Mouse (Mus musculus): ENCODE measurements at regions not wholly inside any gene's neighbourhood (a gene's known extent, or its start where the extent isn't known, plus 50 kb on each side); places are given as distances from the start of the nearest gene placed in this dataset.

DNA sequence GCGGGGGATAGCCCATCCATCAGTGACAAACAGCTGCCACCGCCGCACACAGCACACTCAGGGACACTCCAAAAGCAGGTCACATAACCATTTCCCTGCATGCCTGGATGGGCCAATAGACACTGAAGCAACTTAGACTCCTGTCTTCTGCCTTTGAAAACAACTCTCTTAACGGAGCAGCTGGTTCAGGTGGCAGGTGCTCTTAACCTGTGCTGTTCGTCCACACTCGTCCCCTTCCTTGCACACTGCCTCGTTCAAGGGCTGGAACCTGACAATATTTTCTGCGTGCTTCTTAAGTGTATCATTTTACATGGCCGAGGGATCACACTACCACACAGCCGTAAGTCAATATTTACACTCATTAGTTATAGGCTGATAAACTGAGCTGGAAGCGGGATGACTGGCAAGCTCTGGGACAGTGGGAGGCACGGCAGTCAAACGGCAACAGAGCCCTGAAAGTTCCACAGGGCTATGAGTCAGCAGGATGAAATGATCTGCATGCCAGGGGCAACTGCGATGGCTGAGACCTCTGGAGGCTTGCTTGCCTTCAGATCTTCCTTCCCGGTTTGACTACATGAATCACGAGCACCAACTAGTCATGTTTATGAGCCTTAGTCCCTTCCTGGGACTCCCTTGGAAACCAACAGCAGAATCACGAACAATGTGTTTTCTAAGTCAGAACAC lies 92.0 kb upstream of the Sgk1 start:
- TF ChIP-seq GATA1 (IDR thresholded peaks at IDR 0.05; ENCODE audit: low read length) = no peak

DNA sequence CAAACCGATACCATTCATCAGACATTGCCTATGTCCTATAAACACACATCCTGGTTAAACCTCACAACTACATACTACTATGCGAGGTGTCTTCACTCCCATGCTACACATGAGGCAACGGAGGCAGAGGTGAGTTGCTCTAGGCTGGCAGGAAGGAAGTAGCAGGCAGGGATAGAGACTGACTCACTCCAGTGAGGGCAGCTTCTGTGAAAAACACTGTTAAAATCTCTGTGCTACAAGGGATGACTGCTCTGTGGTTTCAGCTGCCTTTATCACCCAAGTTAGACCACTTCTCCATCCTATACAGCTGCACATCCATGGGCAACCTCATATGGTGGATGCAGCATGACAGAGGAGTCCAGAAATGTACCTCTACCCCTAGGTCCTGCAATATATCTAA lies 91.0 kb upstream of the Sgk1 start:
- TF ChIP-seq GATA1 (IDR thresholded peaks at IDR 0.05; ENCODE audit: low read length) = no peak

DNA sequence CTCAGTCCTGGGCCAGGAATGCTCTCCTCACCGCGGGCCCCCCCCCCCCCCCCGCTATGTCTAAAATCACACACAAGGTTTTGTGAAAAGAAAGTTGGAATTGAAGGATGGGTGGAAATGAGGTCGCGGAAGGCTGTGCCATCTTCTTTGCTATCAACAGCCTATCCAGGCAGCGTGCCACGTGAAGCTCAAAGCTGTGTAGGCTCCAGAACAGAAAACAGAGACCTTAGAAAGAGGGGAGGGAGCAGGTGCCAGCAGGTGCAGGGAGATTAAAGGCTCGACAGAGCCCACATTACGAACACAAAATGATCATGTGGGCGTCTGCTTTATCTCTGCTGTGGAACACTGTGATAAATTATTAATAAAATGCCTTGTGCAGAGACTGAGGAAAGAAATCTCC lies 89.6 kb upstream of the Sgk1 start:
- TF ChIP-seq GATA1 (IDR thresholded peaks at IDR 0.05; ENCODE audit: low read length) = no peak

DNA sequence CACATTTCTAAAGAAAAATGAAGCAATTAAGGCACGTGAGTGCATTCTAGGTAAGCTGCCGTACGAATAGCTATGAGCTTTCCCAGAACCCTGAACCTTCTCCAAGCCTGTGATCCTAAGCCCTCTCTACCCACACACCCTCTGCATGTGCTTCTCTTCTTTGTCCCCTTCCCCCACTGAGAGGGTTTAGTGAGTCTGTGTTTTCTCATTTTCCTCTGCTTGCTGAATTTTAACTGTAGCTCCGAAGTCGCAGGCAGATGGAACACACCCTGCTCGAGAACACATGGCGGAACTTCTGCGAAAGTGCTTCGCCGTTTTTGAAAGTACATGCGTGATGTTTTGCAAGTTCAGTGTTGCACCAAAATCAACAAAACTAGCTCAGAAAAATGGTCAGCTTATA lies 88.3 kb upstream of the Sgk1 start:
- no peak for TF ChIP-seq GATA1 (IDR thresholded peaks at IDR 0.05; ENCODE audit: low read length)

DNA sequence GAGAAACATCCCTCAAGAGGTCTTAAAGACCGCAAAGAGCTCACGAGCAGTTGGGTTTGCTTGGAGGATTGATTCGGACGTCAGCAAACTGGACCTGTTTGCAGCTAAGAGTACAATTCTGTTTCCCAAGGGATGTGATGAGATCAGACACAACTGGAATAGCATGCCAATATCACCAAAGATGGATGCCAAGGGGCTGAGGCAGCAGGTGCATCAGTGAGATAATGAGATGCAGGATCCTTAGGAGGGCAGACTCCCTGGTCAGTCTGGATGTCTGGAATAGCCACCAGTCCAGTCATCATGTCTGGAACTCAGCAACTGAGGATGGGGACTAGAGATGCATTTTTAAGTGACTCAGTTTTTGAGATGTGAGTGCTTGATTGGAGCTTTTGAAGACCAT lies 85.6 kb upstream of the Sgk1 start:
- no peak for TF ChIP-seq GATA1 (IDR thresholded peaks at IDR 0.05; ENCODE audit: low read length)

DNA sequence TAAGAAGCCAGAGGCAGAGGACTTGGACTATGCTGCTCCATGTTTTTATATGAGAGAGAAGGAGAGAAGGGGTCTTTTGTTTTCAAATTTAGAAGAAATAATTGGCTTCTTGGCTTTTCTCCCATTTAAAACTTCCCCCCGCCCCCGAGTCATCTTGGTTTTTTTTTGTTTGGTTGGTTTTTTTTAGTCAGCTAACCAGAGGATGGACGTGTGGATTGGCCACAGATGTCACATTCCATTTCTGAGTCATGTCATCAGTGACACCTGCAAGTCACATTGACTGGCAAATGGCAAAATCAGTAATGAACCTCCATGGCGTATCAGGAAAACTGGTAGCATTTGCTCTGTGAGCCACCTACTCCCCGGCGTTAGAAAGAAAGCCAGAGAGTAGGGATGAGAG lies 83.9 kb upstream of the Sgk1 start:
- no peak for TF ChIP-seq GATA1 (IDR thresholded peaks at IDR 0.05; ENCODE audit: low read length)

DNA sequence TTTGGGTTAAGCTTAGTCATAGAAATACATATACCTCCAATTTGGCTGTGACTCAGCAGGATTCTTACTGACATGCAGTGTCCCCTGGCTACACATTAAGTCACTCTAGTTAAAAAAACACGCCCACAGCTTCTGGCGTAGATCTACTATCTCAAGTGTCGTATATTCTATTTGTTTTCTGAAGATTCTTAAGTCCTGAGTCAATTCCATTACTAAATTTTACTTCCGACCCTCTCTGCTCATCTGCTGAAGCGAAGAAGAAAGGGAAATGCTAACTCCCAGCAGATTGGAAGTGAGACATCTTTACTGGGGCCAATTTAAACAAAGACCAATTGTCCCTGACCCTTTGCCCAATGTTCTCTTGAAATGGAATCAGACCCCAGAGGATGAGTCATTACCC lies 80.4 kb upstream of the Sgk1 start:
- no peak for TF ChIP-seq GATA1 (IDR thresholded peaks at IDR 0.05; ENCODE audit: low read length)

DNA sequence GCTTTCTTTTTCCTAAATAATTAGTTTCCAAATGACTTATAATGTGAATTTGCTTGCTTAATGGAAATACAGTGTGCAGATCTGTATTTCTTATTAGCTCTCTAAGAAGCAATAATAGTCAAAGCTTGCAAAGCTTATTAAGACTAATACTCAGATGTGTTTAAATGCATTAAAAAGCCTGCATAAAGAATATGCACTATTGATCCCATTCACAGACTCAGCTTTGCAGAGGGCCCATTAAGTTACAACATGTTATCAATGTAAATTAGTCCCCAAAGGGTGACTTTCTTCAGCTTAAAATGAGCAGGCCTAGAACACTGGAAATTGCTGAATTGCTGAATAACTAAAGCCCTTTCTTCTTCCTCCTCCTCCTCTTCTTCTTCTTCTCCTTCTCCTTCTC lies 78.8 kb upstream of the Sgk1 start:
- TF ChIP-seq GATA1 (IDR thresholded peaks at IDR 0.05; ENCODE audit: low read length) = no peak

DNA sequence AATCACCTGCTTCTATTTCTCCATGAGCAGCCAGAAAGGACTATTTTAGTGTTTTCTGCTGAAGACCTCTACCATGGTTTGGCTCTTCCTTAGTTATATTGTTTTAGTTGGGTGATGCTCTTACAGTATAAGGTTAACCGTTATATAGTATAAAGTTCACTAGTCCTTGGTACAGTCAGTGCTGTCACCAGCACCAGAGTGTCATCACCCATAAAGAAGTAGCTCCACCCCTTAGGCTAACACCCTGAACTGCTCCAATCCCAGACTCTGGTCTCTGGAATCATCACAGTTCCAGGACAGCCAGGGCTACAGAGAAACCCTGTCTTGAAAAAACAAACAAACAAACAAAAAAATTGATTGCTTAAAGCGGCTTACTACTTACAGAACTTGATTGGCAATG lies 77.2 kb upstream of the Sgk1 start:
- no peak for TF ChIP-seq GATA1 (IDR thresholded peaks at IDR 0.05; ENCODE audit: low read length)

DNA sequence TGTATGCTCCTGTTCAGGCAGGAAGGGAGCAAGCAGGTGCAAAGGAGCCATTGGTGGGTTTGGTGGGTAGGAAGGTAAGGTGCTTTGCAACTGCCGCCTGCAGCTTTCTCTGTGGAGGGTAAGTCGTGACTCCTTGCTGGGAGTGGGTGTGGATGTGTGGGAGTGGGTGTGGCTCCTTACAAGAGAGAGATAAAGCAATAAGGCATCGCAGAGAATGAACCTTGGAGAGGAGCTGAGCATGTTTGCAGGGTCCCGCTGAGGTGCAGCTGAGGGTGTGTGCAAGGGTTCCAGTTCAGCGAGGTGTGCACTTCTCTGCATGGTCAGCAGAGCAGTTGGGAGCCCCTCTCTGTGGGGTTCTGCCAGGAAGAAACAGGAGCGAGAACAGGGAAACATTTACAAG lies 76.4 kb upstream of the Sgk1 start:
- TF ChIP-seq GATA1 (IDR thresholded peaks at IDR 0.05; ENCODE audit: low read length) = no peak

DNA sequence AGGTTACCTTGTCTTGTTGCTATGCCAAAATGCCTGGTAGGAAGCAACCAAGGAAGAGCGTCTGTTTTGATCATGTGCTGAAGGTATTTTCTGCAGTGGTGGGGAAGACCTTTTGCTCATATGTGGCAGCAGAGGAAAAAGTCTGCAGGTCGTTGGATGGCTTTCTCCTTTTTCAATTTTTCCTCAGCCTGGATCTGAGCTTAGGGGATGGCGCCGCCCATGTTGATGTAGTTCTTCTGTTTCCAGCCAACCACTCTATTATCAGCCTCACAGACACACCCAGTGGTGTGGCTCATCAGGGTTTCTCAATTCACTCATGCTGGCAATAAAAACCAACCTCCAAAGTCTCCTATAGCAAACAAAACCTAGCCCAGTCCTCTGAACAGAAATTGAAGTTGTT lies 75.3 kb upstream of the Sgk1 start:
- no peak for TF ChIP-seq GATA1 (IDR thresholded peaks at IDR 0.05; ENCODE audit: low read length)

DNA sequence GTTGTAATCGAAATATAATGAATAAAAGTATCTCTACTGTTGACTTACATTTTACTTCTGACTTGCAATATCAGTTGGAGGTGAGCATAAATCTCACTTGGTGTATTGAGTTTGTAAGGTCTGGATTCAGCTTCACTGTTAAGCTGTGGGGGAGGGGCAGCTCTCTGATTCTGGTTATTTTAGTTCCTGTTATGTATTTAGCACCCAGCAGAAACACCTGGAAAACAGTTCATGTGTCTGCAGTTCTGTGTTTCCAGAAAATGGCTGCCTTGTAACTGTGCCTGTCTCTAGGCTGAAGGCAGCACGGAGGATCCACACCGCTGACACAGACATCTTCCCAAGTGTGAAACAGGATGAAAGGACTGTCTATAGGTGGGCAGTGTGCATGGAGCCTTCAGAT lies 62.3 kb upstream of the Sgk1 start:
- TF ChIP-seq GATA1 (IDR thresholded peaks at IDR 0.05; ENCODE audit: low read length) = no peak

DNA sequence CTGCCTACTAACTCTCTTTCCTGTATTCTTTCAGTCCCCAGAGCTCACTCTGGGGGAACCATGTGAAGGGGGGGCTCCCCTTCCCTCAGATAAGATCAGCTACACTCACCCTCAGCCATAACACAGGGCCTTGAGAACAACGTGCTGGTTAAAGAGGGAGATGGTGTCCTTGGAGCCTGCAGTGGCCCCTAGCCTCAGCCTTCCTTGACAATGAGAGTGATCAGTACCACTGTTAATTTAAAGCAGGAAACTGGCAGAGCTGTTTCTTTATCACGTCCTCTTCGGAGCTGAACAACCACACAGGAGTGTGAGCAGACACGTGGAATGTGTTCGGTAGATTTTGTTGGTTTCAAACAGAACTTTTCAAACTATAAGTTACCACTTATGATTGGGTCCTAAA lies 60.6 kb upstream of the Sgk1 start:
- no peak for TF ChIP-seq GATA1 (IDR thresholded peaks at IDR 0.05; ENCODE audit: low read length)

DNA sequence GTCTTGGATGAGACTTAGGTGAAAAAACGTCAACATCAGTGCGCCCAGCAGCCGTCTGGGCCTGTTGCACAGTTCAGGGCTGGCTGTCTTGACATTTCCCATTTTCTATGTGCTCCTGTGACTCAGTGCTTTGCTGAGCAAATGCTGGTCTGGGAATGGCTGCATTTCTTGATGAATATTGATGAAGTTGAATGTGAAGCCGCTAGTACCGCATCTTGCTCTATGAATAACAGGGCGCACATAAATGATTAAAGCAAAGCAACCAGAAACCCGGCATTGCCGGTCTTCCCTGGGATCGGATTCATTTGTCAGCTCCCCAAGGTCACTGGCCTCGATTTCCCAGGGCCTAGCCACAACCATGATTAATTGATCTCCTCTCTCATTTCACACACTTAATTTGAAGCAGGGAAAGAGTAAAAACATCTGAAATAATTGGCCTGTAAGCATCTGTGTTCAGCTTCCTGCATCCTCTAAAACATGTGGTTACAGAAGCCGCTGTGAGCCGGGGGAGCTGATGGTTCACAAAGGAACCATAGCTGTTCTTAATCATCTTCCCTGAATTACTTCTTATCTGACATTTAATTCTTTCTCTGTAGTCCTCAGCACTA lies 57.5 kb upstream of the Sgk1 start:
- TF ChIP-seq GATA1 (IDR thresholded peaks at IDR 0.05; ENCODE audit: low read length) = no peak

DNA sequence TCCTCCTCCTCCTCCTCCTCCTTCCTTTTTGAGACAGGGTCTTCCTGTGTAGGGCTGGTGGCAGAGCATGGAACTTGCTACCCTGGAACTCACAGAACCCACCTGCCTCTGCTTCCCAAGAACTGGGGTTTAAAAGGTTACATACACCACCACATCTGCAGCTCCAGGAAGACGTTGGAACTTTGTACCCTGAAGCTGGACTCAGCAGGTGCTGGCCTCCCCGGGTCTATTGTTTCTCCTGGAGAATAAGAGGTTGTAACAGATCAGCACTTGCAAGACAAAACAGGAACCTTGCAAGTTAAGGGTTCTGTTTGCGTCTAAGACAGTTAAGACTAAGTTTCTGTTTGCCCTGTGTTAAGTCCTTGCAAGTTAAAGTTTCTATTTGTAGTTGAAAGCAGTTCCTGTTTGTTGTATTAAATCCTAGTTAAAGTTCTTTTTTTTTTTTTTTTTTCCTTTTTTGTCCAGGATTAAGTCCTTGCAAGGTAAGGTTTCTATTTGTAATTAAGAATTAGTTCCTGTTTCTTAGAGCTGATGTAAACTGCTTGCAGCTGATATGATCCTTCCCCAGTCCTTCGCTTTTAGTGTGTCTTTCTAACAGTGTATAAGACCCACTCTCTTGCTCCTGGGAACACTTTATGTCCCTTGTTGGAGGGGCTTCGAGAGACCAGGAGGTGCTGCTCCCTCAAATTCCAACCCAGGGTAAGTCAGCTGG lies 55.0 kb upstream of the Sgk1 start:
- TF ChIP-seq GATA1 (IDR thresholded peaks at IDR 0.05; ENCODE audit: low read length) = no peak

DNA sequence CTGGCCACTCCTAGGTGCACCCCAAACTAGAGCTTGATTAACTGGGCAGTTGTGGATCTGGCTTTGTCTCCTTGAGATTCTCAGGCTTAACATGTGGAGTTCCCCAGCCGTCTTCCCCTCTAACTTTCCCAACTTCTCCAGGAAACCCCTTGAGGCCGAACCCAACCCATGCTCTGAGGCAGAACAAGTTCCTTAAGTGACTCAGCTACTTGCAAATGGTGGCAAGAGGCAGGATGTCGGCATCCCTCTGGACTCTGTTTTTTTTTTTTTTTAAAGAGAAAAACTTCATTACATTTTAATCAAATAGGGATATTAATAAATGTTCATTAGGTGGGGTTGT lies 54.5 kb upstream of the Sgk1 start:
- no peak for TF ChIP-seq GATA1 (IDR thresholded peaks at IDR 0.05; ENCODE audit: low read length)

DNA sequence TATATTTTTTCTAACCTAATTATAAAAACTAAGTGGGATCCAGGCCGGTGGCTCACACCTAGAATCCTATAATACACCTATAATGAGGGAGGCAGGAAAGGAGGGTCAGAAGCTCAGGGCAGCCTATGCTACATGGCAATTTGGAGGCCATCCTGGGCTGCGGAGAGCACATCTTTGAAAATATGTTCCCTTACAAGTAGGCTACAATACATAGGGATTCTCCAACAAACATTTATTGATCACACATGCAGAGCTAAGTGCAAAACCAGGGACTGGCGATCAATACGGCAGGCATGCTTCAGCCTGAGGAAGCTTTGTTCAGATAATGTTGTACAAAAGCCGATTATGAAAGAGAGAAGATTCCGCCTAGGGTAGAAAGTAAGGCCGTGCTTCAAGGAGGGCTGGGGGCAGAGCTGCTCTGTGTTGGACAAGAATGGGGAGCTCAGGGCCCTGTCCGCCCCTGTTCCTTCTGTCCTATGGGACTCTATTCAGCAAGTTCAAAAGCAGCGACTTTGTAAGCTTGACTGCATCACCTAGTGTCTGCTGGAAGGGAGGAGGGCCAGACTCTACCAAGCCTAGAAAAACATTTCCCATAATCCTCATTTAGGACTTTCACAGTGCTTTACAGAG lies 53.4 kb upstream of the Sgk1 start:
- TF ChIP-seq GATA1 (IDR thresholded peaks at IDR 0.05; ENCODE audit: low read length) = no peak

Data from G1E-ER4 (cell line).